Mouse (Mus musculus) brain, embryonic 18.5 days (tissue): ENCODE results near the gene Atp13a5.

Experiments used
- DNase-seq: peaks from one replicate; pipeline ENCODE4 v3.0.0-alpha.2; 2012; ENCODE audit warnings: low read depth, low spot score

Gene Atp13a5

DNA sequence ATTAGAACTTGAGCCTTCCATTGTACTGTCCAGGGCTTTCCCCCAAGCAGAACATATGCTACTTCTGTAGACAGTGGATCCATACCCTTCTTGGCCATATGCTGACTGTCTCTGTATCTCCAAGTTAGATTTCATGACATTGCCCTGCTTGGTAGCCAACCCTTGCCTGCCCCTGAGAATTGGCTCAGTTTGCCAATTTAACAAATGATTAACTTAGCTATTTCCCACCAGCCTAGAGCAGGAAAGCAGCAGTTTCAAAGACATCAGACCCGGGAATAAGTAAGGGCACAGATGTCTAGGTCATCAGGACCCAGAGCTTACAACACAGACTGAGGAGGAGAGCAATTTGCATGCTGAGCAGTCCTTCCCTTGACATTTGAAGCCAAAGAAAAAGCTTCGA lies 173.0 kb downstream of the Atp13a5 start:
- no peak for DNase-seq

GRCm38 (mm10) chr16:29204875-29205274 lies 173.7 kb downstream of the Atp13a5 start:
- DNase-seq: peak; percentile 64

GRCm38 (mm10) chr16:29201146-29201545 lies 177.4 kb downstream of the Atp13a5 start:
- DNase-seq: no peak

- no peak for DNase-seq
These were observed 180.1 kb downstream of the Atp13a5 start for GRCm38 (mm10) chr16:29198461-29198860.

- DNase-seq: no peak
These were observed 183.4 kb downstream of the Atp13a5 start for GRCm38 (mm10) chr16:29195156-29195555.

GRCm38 (mm10) chr16:29193981-29194380 lies 184.6 kb downstream of the Atp13a5 start:
- no peak for DNase-seq

DNA sequence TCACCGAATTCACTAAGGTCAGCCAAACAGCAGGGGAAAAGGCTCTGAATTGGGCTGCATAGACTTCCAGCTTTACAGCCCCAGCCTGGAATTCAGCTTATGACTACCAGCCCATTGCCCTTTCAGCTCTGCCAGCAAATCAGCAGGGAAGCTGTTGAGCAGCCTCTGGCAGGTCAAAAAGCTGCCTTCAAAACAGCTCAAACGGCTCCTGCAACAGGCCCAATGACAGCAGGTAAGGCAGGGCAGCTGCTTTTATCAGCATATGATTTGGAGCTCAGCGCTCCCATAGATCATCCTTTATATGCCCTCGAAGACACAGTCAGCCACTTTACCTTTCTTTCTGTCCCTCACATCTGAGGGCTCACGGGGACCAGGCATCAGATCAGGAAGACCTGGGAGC lies 185.6 kb downstream of the Atp13a5 start:
- DNase-seq: no peak
